In the genomic region with DNA sequence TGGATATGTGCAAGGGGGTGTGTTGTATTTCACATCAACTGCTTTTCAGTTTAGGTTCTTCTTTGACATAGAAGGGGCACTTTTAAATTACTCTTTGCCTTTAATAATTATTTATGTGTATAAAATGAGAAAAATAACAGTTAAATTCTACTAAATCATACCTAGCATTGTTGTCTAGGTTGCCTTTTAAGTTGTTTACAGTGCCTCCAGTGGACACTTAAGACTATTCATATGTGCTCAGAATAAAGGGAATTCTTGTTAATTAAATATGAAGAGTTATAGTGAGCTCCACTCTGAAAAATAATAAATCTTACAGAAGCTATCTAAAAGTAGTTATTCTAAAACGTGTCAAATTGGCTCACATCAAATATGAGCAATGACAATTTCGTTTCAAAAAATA, we compare ENCODE assay signal across 20 mouse cellular contexts.
"Had no signal": no experiment of that assay in that cellular context is flagged by ENCODE, and none has a peak within 500 bp of the region (broad histone marks: within the 10 kb centered on the region; RNA-seq: fewer than 3 reads in every experiment).

No protein-coding gene starts in this region.

- ATAC-seq: lung, postnatal 0 days; midbrain, embryonic 15.5 days had no signal

- DNase-seq: kidney, adult 11 months; kidney, adult 8-10 months; kidney, postnatal 10 days; kidney, postnatal 36 days; liver; liver, embryonic 13.5 days; lung, embryonic 14.5 days; right cerebral cortex, adult 18-20 months; thymus, adult 2 months; thymus, postnatal 14 days; thymus, postnatal 4 days had no signal

- H3K36me3 ChIP-seq: kidney, embryonic 15.5 days; limb, embryonic 10.5 days; limb, embryonic 13.5 days; liver, embryonic 13.5 days; midbrain, embryonic 12.5 days; midbrain, embryonic 15.5 days; neural tube, embryonic 12.5 days; neural tube, embryonic 15.5 days had no signal

- H3K4me1 ChIP-seq: kidney, embryonic 15.5 days; limb, embryonic 10.5 days; limb, embryonic 13.5 days; liver, embryonic 13.5 days; midbrain, embryonic 12.5 days; midbrain, embryonic 15.5 days; neural tube, embryonic 12.5 days; neural tube, embryonic 15.5 days had no signal

- H3K27ac ChIP-seq: kidney, embryonic 15.5 days; limb, embryonic 10.5 days; limb, embryonic 13.5 days; liver, embryonic 13.5 days; macrophage; midbrain, embryonic 12.5 days; midbrain, embryonic 15.5 days; neural tube, embryonic 12.5 days; neural tube, embryonic 15.5 days had no signal

- H3K27me3 ChIP-seq: kidney, embryonic 15.5 days; limb, embryonic 13.5 days; liver, embryonic 13.5 days; midbrain, embryonic 12.5 days; midbrain, embryonic 15.5 days; neural tube, embryonic 12.5 days; neural tube, embryonic 15.5 days had no signal

- H3K9me3 ChIP-seq: kidney, embryonic 15.5 days; limb, embryonic 10.5 days; limb, embryonic 13.5 days; liver, embryonic 13.5 days; midbrain, embryonic 12.5 days; midbrain, embryonic 15.5 days; neural tube, embryonic 12.5 days; neural tube, embryonic 15.5 days had no signal

- H3K4me2 ChIP-seq: kidney, embryonic 15.5 days; limb, embryonic 13.5 days; liver, embryonic 13.5 days; lung, embryonic 14.5 days; midbrain, embryonic 12.5 days; midbrain, embryonic 15.5 days; neural tube, embryonic 12.5 days; neural tube, embryonic 15.5 days had no signal

- H3K4me3 ChIP-seq: kidney, embryonic 15.5 days; limb, embryonic 10.5 days; limb, embryonic 13.5 days; liver, embryonic 13.5 days; midbrain, embryonic 12.5 days; midbrain, embryonic 15.5 days; neural tube, embryonic 12.5 days; neural tube, embryonic 15.5 days had no signal

- H3K9ac ChIP-seq: kidney, embryonic 15.5 days; limb, embryonic 13.5 days; liver, embryonic 13.5 days; lung, embryonic 14.5 days; midbrain, embryonic 12.5 days; midbrain, embryonic 15.5 days; neural tube, embryonic 12.5 days; neural tube, embryonic 15.5 days had no signal
